Mouse (Mus musculus) ES-E14 (cell line): ENCODE results near the gene Dcx. TPM values are rescaled to one million over a fixed set of nuclear protein-coding genes. Genes with fewer than 3 reads are reported as not detected.

Source experiments
- DNase-seq: peaks from one replicate; pipeline ENCODE4 v3.0.0-alpha.2; 2013; ENCODE audit warnings: low read depth, low spot score
- H3K27ac ChIP-seq: 2 replicates; pipeline ENCODE4 v1.5.1; 2012; ENCODE audit warnings: low read depth, mild to moderate bottlenecking, low read length, moderate library complexity, mixed read lengths; ENCODE audit not compliant: poor library complexity, insufficient read depth, severe bottlenecking
- H3K36me3 ChIP-seq: 2 replicates; pipeline ENCODE4 v1.6.1; 2012; ENCODE audit warnings: mild to moderate bottlenecking, low read length, moderate library complexity, mixed read lengths; ENCODE audit not compliant: control insufficient read depth, poor library complexity, insufficient read depth, severe bottlenecking
- H3K4me1 ChIP-seq, 2 experiments: fragments of 150-350 bp in 1 of 2; sonication (generic) in 1 of 2; 2 replicates each; pipeline ENCODE4 v1.6.1; 2012; ENCODE audit warnings: low read length in 2 of 2, mild to moderate bottlenecking in 1 of 2, mixed read lengths in 1 of 2; ENCODE audit not compliant: control insufficient read depth in 2 of 2, insufficient read depth in 2 of 2, poor library complexity in 1 of 2
- H3K4me3 ChIP-seq, 2 experiments: fragments of 150-350 bp in 1 of 2; sonication (generic) in 1 of 2; 2 replicates each; pipeline ENCODE4 v1.5.1; 2012; ENCODE audit warnings: low read length in 2 of 2, low read depth in 1 of 2, mild to moderate bottlenecking in 1 of 2, mixed read lengths in 1 of 2; ENCODE audit not compliant: insufficient read depth in 1 of 2, poor library complexity in 1 of 2, severe bottlenecking in 1 of 2
- H3K9ac ChIP-seq: 2 replicates; pipeline ENCODE4 v1.6.1; 2012; ENCODE audit warnings: low read depth, mild to moderate bottlenecking, low read length, mixed read lengths; ENCODE audit not compliant: poor library complexity, insufficient read depth, severe bottlenecking
- H3K9me3 ChIP-seq: fragments of 150-350 bp; sonication (generic); 2 replicates; pipeline ENCODE4 v1.6.1; 2012; ENCODE audit warnings: low read depth, mild to moderate bottlenecking, low read length; ENCODE audit not compliant: control insufficient read depth, insufficient read depth
- CHD2 ChIP-seq: IDR thresholded peaks from 2 replicates; pipeline ENCODE4 v1.6.1; 2014; ENCODE audit warnings: mild to moderate bottlenecking, low read depth, low read length, inconsistent platforms
- HCFC1 ChIP-seq: IDR thresholded peaks from 2 replicates; pipeline ENCODE4 v1.6.1; 2012; ENCODE audit warnings: low read length, inconsistent platforms, borderline replicate concordance; ENCODE audit not compliant: insufficient read depth
- MAFK ChIP-seq: IDR thresholded peaks from 2 replicates; pipeline ENCODE4 v1.6.1; 2014; ENCODE audit warnings: mild to moderate bottlenecking, low read depth, low read length, inconsistent platforms; ENCODE audit not compliant: insufficient read depth
- ZC3H11A ChIP-seq: IDR thresholded peaks from 2 replicates; pipeline ENCODE4 v1.6.1; 2012; ENCODE audit warnings: low read depth, mild to moderate bottlenecking, inconsistent platforms, low read length, borderline replicate concordance
- ZNF384 ChIP-seq: IDR thresholded peaks from 2 replicates; pipeline ENCODE4 v1.6.1; 2012; ENCODE audit warnings: low read depth, low read length, inconsistent platforms
- in situ Hi-C, 2 experiments: fragments of 600-800 bp; cut with MboI; formaldehyde crosslinking; loops; one replicate each; pipeline ENCODE4 v1.15.1; 2025; ENCODE audit warnings: low sequenced_read_pairs in 2 of 2, inconsistent platforms in 1 of 2; ENCODE audit not compliant: unreplicated experiment in 2 of 2
- total RNA-seq: library from RNA; depleted of rRNA; stranded (reverse); fragments of 300-350 nt; gene quantifications from 2 replicates; pipeline ENCODE4 v1.2.3, GENCODE M21; 2012

Gene Dcx
- total RNA-seq, 1 experiment = not detected

DNA sequence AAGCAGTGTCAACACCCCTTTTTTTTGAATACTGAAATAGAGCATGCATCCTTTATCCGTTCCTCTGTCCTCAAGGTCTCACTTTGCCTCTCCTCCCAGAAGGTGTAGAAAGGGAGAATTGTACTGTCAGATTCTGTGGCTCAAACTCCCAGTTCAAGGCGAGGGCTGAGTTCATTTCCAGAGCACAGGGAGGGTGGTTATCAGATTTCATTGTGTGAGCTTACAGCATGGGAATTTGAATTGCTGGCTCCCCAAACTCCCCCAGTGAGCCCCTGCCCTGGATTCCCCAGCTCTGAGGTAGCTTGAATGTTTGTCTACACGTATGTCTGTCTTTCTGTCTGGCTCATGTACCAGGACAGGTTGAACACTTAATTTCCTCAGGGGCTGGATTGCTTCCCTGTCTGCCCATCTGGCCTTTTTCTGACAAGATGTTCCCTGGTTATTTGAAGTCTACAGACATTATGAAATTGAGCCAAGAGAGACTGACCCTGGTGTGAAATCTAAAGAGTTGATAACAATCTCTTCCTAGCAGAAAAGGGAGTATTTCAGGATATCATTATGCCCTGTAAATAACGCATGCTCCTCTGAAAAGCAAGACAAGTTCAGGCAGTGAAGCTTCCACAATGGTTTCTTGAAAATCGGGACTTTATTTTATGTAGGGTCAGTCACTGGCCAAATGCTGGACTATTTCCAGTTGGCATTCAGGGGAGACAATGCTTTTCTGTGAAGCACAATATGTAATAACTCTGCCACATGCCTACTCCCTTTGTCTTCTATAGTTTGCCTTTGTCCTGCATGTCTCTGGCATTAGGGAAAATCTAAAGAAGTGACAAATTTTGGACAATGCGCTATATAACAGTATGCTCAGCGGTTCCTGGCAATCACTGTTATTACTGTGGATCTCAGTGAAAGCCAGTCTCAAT, 35.5 kb downstream of the Dcx start:
- Histone ChIP-seq H3K4me1 (no peaks in the 10 kb centered on the region), H3K36me3 (no peaks in the 10 kb centered on the region), H3K9ac (no peak overlapping the region), H3K27ac (no peak overlapping the region), H3K9me3 (no peaks in the 10 kb centered on the region), H3K4me3 (no peak overlapping the region)
- DNase-seq = no peak
- TF ChIP-seq CHD2 = no peak
- no peak for TF ChIP-seq ZNF384
- TF ChIP-seq ZC3H11A = no peak
- TF ChIP-seq HCFC1 = no peak
- no peak for TF ChIP-seq MAFK
- in situ Hi-C loops = no loop called here

- DNase-seq = no peak
- H3K36me3 ChIP-seq = no peaks in the 10 kb centered on the region
- H3K9me3 ChIP-seq = no peaks in the 10 kb centered on the region
- H3K9ac ChIP-seq = no peak overlapping the region
- in situ Hi-C loops = no loop called here
- no peak for TF ChIP-seq HCFC1
- TF ChIP-seq MAFK = no peak
- TF ChIP-seq ZC3H11A = no peak
- TF ChIP-seq CHD2 = no peak
- no peak for TF ChIP-seq ZNF384
- H3K4me1 ChIP-seq = no peaks in the 10 kb centered on the region
- H3K4me3 ChIP-seq = no peak overlapping the region
- H3K27ac ChIP-seq = no peak overlapping the region
These were observed 36.2 kb downstream of the Dcx start for GRCm38 (mm10) chrX:143896936-143897335.

DNA sequence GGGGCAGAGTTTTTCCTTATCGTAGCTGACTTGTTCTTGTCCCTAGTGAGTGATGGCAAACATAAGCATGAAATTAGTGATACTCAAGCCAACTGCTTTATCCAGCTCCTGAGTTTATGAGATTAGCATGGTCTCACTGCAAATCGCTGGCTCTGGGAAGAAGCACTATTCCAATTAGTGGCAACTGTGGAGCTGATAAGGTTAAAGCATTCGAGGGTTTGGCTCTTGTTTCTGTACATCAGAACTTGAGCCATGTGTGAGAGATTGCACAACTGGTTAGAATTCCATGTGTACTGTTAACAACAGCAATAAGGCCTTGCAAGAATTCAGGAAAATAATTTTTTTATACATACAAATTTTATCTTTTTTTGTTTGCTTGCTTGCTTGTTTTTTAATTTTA, 39.9 kb downstream of the Dcx start:
- TF ChIP-seq ZNF384 = no peak
- no peak for TF ChIP-seq MAFK
- TF ChIP-seq HCFC1 = no peak
- no peak for TF ChIP-seq CHD2
- no peak for TF ChIP-seq ZC3H11A
- no peak for DNase-seq
- Histone ChIP-seq H3K9ac (no peak overlapping the region), H3K9me3 (no peaks in the 10 kb centered on the region), H3K36me3 (no peaks in the 10 kb centered on the region), H3K4me3 (no peak overlapping the region), H3K27ac (no peak overlapping the region), H3K4me1 (no peaks in the 10 kb centered on the region)
- in situ Hi-C loops = no loop called here

GRCm38 (mm10) chrX:143885765-143886164, 47.3 kb downstream of the Dcx start:
- Histone ChIP-seq H3K27ac (no peak overlapping the region), H3K4me1 (no peaks in the 10 kb centered on the region), H3K9me3 (no peaks in the 10 kb centered on the region), H3K36me3 (no peaks in the 10 kb centered on the region), H3K4me3 (no peak overlapping the region), H3K9ac (no peak overlapping the region)
- DNase-seq = no peak
- TF ChIP-seq ZNF384 (no peak), HCFC1 (no peak), ZC3H11A (no peak), MAFK (no peak), CHD2 (no peak)
- in situ Hi-C loops = no loop called here

DNA sequence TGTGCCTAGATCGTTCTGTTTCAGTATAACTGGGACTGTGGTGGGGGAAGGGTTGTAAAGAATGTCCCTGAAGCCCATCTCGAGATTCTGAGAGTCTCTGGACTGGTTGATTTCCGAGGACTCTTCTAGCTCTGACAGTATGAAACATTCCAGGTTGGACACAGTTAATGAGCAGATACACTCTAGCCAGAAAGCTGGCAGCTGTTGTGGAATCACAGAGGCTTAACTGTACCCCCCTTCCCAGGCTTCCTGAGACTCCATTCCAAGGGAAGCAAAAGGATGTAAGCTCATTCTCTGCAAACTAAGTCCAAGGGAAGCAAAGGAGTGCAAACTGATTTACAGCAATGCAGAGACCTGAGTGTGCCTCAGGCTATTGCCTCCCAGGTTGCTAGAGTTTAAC, 48.2 kb downstream of the Dcx start:
- no peak overlapping the region for H3K27ac ChIP-seq
- H3K9me3 ChIP-seq = no peaks in the 10 kb centered on the region
- TF ChIP-seq HCFC1 (no peak), ZC3H11A (no peak), CHD2 (no peak), MAFK (no peak), ZNF384 (no peak)
- no peak overlapping the region for H3K9ac ChIP-seq
- no peaks in the 10 kb centered on the region for H3K36me3 ChIP-seq
- H3K4me1 ChIP-seq = no peaks in the 10 kb centered on the region
- in situ Hi-C loops = no loop called here
- H3K4me3 ChIP-seq = no peak overlapping the region
- DNase-seq = no peak
